Mouse (Mus musculus): ENCODE results near the gene Fbxw9. TPM values are rescaled to one million over a fixed set of nuclear protein-coding genes. Genes with fewer than 3 reads are reported as not detected.
A peak's percentile ranks its signal among the peaks of the same experiment; 100 is the strongest.

Fbxw9 gene
- polyA plus RNA-seq, 1 experiment from 2014 or later: 21.0 TPM

DNA sequence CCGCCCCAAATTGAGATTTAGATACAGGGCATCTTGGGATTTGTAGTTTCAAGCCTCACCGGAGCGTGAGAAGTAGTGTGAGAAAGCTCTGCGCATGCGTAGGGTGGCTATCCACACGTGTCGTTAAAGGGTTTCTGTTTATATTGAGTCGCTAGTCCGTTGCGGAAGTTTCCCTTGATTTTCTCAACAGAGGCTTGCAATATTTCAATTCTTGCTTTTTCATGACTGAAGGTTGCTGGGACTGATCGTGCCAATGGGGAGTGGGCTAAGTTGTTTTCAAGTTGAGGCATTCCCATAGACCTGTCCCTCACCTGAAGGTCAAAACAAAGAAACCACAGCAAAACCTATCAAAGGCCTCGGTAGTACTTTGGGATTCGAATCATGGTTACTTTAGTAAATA, 25.1 kb upstream of the Fbxw9 start:
- ATAC-seq (ENCODE audit: insufficient number of reproducible peaks, low FRiP score, low TSS enrichment, low read depth) (no peak), DNase-seq (ENCODE audit: low spot score) (peak; percentile 86)
- H3K4me2 ChIP-seq (ENCODE audit: low read depth, severe bottlenecking): peak overlapping the region; percentile 65
- peaks cover 15% of the 10 kb centered on the region; the same call in 1 of the 2 replicates for H3K36me3 ChIP-seq (ENCODE audit: control insufficient read depth, insufficient read depth, low read length)
- peaks cover 9% of the 10 kb centered on the region; the same call in 1 of the 2 replicates for H3K4me1 ChIP-seq (ENCODE audit: control insufficient read depth, insufficient read depth, low read length)
- peak overlapping the region; percentile 63 for H3K4me3 ChIP-seq (ENCODE audit: low read depth, low read length)
- no peaks in the 10 kb centered on the region for H3K27me3 ChIP-seq (ENCODE audit: control insufficient read depth, insufficient read depth, low read length)
- H3K9me3 ChIP-seq (ENCODE audit: control insufficient read depth, low read length): no peaks in the 10 kb centered on the region
- no peak overlapping the region for H3K27ac ChIP-seq (replicated peaks; ENCODE audit: low read depth, low read length)
- 5% methylated on average over 13 of the region's 13 CpGs for WGBS
- peak overlapping the region; percentile 40; the same call in 1 of the 2 replicates for H3K9ac ChIP-seq (ENCODE audit: low read length)

DNA sequence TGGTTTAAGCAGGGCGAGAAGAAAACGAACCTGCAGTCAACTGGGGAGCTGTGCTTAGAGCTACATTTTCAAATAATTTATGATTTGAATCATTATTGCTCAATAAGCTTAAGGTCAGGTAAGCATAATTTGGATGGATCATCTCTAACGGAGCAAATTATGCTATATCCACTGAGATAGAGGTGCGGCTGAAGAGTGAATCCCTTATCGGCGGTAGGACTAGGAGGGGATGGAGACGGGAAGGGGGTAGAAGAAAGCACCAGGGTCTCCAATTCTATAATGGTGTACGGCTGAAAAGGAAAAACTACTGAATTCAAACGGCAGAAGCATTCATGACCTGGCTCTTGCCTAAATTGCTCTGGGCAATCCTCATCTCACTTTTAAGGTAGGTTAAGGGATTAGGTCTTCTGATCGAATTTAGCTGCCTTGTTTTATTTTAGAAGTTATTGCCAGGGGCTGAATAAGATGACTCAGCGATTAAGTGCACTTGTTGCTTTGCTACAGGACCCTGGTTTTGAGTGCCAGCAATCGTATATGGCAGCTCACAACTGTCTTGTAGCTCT, 24.6 kb upstream of the Fbxw9 start:
- Histone ChIP-seq H3K36me3 (ENCODE audit: control insufficient read depth, insufficient read depth, low read length) (peaks cover 12% of the 10 kb centered on the region; the same call in 1 of the 2 replicates), H3K27me3 (ENCODE audit: control insufficient read depth, insufficient read depth, low read length) (no peaks in the 10 kb centered on the region), H3K4me3 (ENCODE audit: low read depth, low read length) (peak overlapping the region; percentile 63), H3K9me3 (ENCODE audit: control insufficient read depth, low read length) (no peaks in the 10 kb centered on the region), H3K9ac (ENCODE audit: low read length) (peak overlapping the region; percentile 49), H3K4me1 (ENCODE audit: control insufficient read depth, insufficient read depth, low read length) (peaks cover 9% of the 10 kb centered on the region; the same call in 1 of the 2 replicates), H3K27ac (replicated peaks; ENCODE audit: low read depth, low read length) (no peak overlapping the region), H3K4me2 (ENCODE audit: low read depth, severe bottlenecking) (peak overlapping the region; percentile 65)
- ATAC-seq (ENCODE audit: insufficient number of reproducible peaks, low FRiP score, low TSS enrichment, low read depth) (no peak), DNase-seq (ENCODE audit: low spot score) (no peak)
- 8% methylated on average over 12 of the region's 12 CpGs for WGBS

DNA sequence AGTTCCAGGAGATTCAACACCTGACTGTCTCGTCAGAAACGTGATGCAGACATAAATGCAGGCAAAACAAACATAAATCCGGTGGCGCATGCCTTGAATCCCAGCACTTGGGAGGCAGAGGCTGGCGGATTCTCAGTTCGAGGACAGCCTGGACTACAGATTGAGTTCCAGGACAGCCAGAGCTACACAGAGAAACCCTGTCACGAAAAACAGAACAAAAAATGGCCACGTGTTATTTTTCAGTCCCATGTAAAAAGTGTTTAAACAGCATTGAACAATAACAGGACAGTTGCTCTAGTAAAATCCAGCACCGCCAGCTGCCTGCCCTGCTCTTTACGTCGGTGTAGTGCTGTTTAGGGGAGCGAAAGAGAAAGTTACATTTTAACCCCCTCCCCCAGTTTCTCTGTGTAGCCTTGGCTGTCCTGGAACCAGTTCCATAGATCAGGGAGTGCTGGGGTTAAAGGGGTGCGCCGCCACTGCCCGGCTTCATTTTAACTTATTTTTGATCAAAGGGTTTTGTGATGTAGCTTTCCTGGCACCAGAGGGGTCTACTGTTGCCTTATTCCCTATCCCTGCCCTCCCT, 24.0 kb upstream of the Fbxw9 start:
- H3K9ac ChIP-seq (ENCODE audit: low read length): peak overlapping the region; percentile 49
- H3K4me2 ChIP-seq (ENCODE audit: low read depth, severe bottlenecking): peak overlapping the region; percentile 65
- ATAC-seq (ENCODE audit: insufficient number of reproducible peaks, low FRiP score, low TSS enrichment, low read depth) (0 out of 2 replicates have a peak, but pooled peaks have one; percentile 3), DNase-seq (ENCODE audit: low spot score) (peak; percentile 58)
- peak overlapping the region; percentile 72 for H3K27ac ChIP-seq (replicated peaks; ENCODE audit: low read depth, low read length)
- H3K27me3 ChIP-seq (ENCODE audit: control insufficient read depth, insufficient read depth, low read length): no peaks in the 10 kb centered on the region
- H3K4me3 ChIP-seq (ENCODE audit: low read depth, low read length): peak overlapping the region; percentile 63
- H3K36me3 ChIP-seq (ENCODE audit: control insufficient read depth, insufficient read depth, low read length): peaks cover 14% of the 10 kb centered on the region
- under 1% methylated on average over 15 of the region's 15 CpGs for WGBS
- peaks cover 9% of the 10 kb centered on the region; the same call in 1 of the 2 replicates for H3K4me1 ChIP-seq (ENCODE audit: control insufficient read depth, insufficient read depth, low read length)
- H3K9me3 ChIP-seq (ENCODE audit: control insufficient read depth, low read length): no peaks in the 10 kb centered on the region

DNA sequence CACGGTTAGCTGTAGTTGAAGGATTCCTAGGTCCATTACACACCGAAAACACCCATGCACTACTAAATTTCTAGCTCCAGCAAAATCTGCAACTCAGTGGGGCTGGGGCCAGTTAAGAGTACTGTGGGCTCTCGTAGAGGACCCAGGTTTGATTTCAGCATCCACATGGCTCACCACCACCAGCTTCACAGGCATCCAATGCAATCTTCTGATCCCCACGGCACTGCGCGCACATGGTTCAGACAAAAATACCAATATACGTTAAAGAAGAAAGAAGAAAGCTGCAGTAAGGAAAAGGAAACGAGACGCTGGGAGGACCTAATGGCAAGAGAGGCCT, 23.5 kb upstream of the Fbxw9 start:
- peaks cover 9% of the 10 kb centered on the region; the same call in 1 of the 2 replicates for H3K4me1 ChIP-seq (ENCODE audit: control insufficient read depth, insufficient read depth, low read length)
- no peaks in the 10 kb centered on the region for H3K9me3 ChIP-seq (ENCODE audit: control insufficient read depth, low read length)
- no peaks in the 10 kb centered on the region for H3K27me3 ChIP-seq (ENCODE audit: control insufficient read depth, insufficient read depth, low read length)
- peak overlapping the region; percentile 65 for H3K4me2 ChIP-seq (ENCODE audit: low read depth, severe bottlenecking)
- WGBS: 0% methylated on average over 9 of the region's 9 CpGs
- H3K9ac ChIP-seq (ENCODE audit: low read length): peak overlapping the region; percentile 49
- DNase-seq (ENCODE audit: low spot score): no peak
- peak overlapping the region; percentile 72 for H3K27ac ChIP-seq (replicated peaks; ENCODE audit: low read depth, low read length)
- peak; percentile 37 for ATAC-seq (ENCODE audit: insufficient number of reproducible peaks, low FRiP score, low TSS enrichment, low read depth)
- peaks cover 17% of the 10 kb centered on the region for H3K36me3 ChIP-seq (ENCODE audit: control insufficient read depth, insufficient read depth, low read length)
- peak overlapping the region; percentile 63 for H3K4me3 ChIP-seq (ENCODE audit: low read depth, low read length)

DNA sequence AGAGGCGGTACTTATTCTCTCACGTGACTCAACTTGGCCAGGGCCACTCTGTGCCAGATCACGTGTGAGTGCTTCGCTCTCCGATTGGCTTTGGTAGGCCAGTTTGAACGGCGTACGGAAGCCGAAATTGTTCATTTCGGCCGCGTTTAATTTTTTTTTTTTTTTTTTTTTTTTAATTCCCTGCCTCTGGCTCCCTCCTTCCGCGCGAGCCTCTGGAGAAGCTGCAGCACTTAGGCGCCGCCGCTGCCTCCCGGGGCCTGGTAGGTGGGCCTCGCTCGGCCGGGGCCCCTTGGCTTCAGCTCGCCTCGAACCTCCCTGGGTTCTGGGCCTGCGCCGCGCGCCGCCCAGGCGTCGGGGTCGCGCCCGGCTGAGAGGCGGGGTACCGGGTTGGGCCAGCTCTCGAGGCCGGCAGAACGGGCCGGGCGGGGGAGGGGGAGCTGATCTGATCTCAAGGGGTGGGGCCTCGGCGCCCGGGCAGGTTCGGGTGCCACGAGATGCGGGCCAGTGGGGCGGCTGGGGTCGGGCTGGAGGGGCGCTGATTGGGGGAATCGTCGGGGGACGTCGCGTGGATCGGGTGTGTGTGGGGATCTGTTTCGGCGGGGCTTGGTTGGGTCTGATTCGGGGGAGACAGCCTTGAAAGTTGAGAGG, 23.0 kb upstream of the Fbxw9 start, which contains the start of gene Tnpo2:
Tnpo2 (plus strand) TSS at position 198 of the 648 bp plus-strand sequence.
- Histone ChIP-seq H3K9ac (ENCODE audit: low read length) (peak within 1 kb of the TSS; percentile 91), H3K4me1 (ENCODE audit: control insufficient read depth, insufficient read depth, low read length) (peaks cover 9% of the 10 kb centered on the region; the same call in 1 of the 2 replicates), H3K36me3 (ENCODE audit: control insufficient read depth, insufficient read depth, low read length) (peaks cover 16% of the 10 kb centered on the region), H3K27ac (replicated peaks; ENCODE audit: low read depth, low read length) (peak within 1 kb of the TSS; percentile 99), H3K4me3 (ENCODE audit: low read depth, low read length) (peak within 1 kb of the TSS; percentile 63), H3K9me3 (ENCODE audit: control insufficient read depth, low read length) (no peaks in the 10 kb centered on the region), H3K4me2 (ENCODE audit: low read depth, severe bottlenecking) (peak within 1 kb of the TSS; percentile 87), H3K27me3 (ENCODE audit: control insufficient read depth, insufficient read depth, low read length) (no peaks in the 10 kb centered on the region)
- peak; percentile 92 for ATAC-seq (ENCODE audit: insufficient number of reproducible peaks, low FRiP score, low TSS enrichment, low read depth)
- DNase-seq (ENCODE audit: low spot score): peak; percentile 90
- under 1% methylated on average over 59 of the region's 59 CpGs for WGBS

DNA sequence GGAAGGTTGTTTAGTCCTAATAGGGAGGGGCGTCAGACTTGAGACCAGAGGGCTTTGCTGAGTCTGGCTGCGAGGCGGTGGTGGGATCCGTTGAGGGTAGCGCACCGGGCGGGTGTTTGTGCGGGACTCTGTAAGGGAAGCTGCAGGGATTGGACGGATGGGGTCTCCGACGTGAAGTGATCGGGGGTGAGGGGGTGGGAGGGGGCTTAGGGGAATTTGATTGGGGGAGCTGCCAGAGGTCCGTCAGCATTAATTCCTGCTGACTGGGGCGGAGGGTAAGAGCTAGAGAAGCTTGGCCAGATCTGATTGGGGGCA, 22.5 kb upstream of the Fbxw9 start:
- Histone ChIP-seq H3K4me2 (ENCODE audit: low read depth, severe bottlenecking) (peak overlapping the region; percentile 87), H3K9ac (ENCODE audit: low read length) (peak overlapping the region; percentile 91), H3K27ac (replicated peaks; ENCODE audit: low read depth, low read length) (peak overlapping the region; percentile 99), H3K9me3 (ENCODE audit: control insufficient read depth, low read length) (no peaks in the 10 kb centered on the region), H3K4me3 (ENCODE audit: low read depth, low read length) (peak overlapping the region; percentile 63), H3K4me1 (ENCODE audit: control insufficient read depth, insufficient read depth, low read length) (peaks cover 9% of the 10 kb centered on the region; the same call in 1 of the 2 replicates), H3K36me3 (ENCODE audit: control insufficient read depth, insufficient read depth, low read length) (peaks cover 16% of the 10 kb centered on the region), H3K27me3 (ENCODE audit: control insufficient read depth, insufficient read depth, low read length) (no peaks in the 10 kb centered on the region)
- peak; percentile 60 for ATAC-seq (ENCODE audit: insufficient number of reproducible peaks, low FRiP score, low TSS enrichment, low read depth)
- DNase-seq (ENCODE audit: low spot score): no peak
- under 1% methylated on average over 14 of the region's 14 CpGs for WGBS

DNA sequence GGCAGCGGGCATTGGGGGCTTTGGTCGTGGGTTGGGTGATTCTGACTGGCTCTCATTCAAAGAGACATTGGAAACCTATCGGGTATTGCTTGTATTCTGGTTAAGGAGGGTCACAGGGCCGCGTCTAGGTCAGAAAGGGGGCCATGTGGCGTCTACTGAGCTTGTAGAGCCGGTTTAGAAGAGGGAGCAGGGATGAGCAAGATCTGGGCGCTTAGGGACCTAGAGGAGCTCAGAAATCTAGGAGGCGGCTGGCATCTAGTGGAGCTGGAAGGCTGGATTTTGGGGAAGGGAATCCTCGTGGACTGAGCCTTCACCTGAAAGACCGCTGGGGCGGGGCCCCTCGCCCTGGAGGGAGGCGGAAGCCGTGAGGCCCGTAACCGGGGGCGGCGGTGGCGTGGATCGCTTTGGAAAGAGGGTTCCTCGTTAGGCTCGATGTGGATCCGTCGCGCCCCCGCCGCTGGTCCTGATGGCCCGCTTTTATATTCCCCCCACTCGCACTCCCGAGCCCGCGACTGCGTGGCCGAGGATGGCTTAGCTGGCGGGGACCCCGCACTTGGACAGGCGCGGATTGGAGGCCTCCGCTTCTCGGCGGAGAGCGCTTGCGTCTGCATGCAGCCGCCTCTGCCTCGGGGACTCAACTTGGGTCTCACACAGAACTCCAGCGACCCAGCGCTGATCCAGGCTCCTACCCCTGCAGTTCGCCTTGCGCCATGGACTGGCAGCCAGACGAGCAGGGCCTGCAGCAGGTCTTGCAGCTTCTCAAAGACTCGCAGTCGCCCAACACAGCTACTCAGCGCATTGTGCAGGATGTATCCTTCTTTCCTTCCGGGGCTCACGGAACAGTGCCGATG, 21.9 kb upstream of the Fbxw9 start:
- ATAC-seq (ENCODE audit: insufficient number of reproducible peaks, low FRiP score, low TSS enrichment, low read depth): no peak
- H3K9me3 ChIP-seq (ENCODE audit: control insufficient read depth, low read length): no peaks in the 10 kb centered on the region
- DNase-seq (ENCODE audit: low spot score): peak; percentile 67
- H3K27me3 ChIP-seq (ENCODE audit: control insufficient read depth, insufficient read depth, low read length): no peaks in the 10 kb centered on the region
- peak overlapping the region; percentile 91 for H3K9ac ChIP-seq (ENCODE audit: low read length)
- peak overlapping the region; percentile 87 for H3K4me2 ChIP-seq (ENCODE audit: low read depth, severe bottlenecking)
- WGBS: under 1% methylated on average over 56 of the region's 57 CpGs
- H3K4me3 ChIP-seq (ENCODE audit: low read depth, low read length): peak overlapping the region; percentile 63
- H3K27ac ChIP-seq (replicated peaks; ENCODE audit: low read depth, low read length): peak overlapping the region; percentile 99
- peaks cover 18% of the 10 kb centered on the region for H3K36me3 ChIP-seq (ENCODE audit: control insufficient read depth, insufficient read depth, low read length)
- peaks cover 9% of the 10 kb centered on the region; the same call in 1 of the 2 replicates for H3K4me1 ChIP-seq (ENCODE audit: control insufficient read depth, insufficient read depth, low read length)

DNA sequence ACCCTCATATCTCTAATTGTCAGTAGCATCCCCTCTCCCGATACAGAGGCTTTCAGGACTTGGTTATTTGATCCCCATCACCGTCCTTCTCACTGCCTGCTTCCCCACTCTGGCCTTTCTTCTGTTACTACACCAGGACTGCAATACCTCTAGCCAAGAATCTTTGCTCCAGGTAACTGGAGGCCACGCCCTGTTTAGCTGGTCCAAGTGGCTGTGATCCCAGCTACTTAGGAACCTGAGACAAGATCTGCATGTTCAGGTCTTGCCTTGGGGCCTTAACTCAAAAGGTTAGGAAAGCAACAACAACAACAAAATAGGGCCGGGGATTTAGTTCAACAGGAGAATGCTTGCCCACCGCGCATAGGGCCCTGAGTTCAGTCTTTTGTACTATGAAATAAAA, 16.2 kb upstream of the Fbxw9 start:
- Histone ChIP-seq H3K4me3 (ENCODE audit: low read depth, low read length) (no peak overlapping the region), H3K9me3 (ENCODE audit: control insufficient read depth, low read length) (no peaks in the 10 kb centered on the region), H3K9ac (ENCODE audit: low read length) (no peak overlapping the region), H3K27ac (replicated peaks; ENCODE audit: low read depth, low read length) (no peak overlapping the region), H3K4me2 (ENCODE audit: low read depth, severe bottlenecking) (no peak overlapping the region), H3K36me3 (ENCODE audit: control insufficient read depth, insufficient read depth, low read length) (peaks cover 62% of the 10 kb centered on the region), H3K4me1 (ENCODE audit: control insufficient read depth, insufficient read depth, low read length) (peaks cover 2% of the 10 kb centered on the region; the same call in 1 of the 2 replicates), H3K27me3 (ENCODE audit: control insufficient read depth, insufficient read depth, low read length) (no peaks in the 10 kb centered on the region)
- DNase-seq (ENCODE audit: low spot score) (no peak), ATAC-seq (ENCODE audit: insufficient number of reproducible peaks, low FRiP score, low TSS enrichment, low read depth) (no peak)
- WGBS: 90% methylated on average over 6 of the region's 6 CpGs

Data from limb, embryonic 11.5 days (tissue).